Mouse (Mus musculus): ENCODE measurements at regions not wholly inside any gene's neighbourhood (a gene's known extent, or its start where the extent isn't known, plus 50 kb on each side); places are given as distances from the start of the nearest gene placed in this dataset.

- TF ChIP-seq EP300 (IDR thresholded peaks at IDR 0.05; ENCODE audit: low read depth) = no peak
- TF ChIP-seq CTCF (IDR thresholded peaks at IDR 0.05; ENCODE audit: low read depth) = no peak
These were observed 79.1 kb upstream of the Ppm1h start for GRCm38 (mm10) chr10:122599511-122599910.

All from heart, postnatal 0 days (tissue).